Mouse (Mus musculus) embryo, embryonic 10 days (tissue): Measurements from ENCODE around the gene Sbk1.

ENCODE experiments used
- DNase-seq: peaks from one replicate; pipeline ENCODE4 v3.0.0-alpha.2; 2015; ENCODE audit warnings: low spot score

The Sbk1 gene

GRCm38 (mm10) chr7:126338906-126339305, 66.5 kb downstream of the Sbk1 start:
- no peak for DNase-seq

- no peak for DNase-seq
Measured at GRCm38 (mm10) chr7:126339521-126339971, 67.1 kb downstream of the Sbk1 start.

- no peak for DNase-seq
Measured at GRCm38 (mm10) chr7:126340206-126340618, 67.8 kb downstream of the Sbk1 start.

- no peak for DNase-seq
Measured at GRCm38 (mm10) chr7:126340896-126341295, 68.5 kb downstream of the Sbk1 start.
